Mouse (Mus musculus) kidney, adult 18-20 months (tissue): ENCODE data around the gene Rab3il1.

Experiments
- DNase-seq: peaks from one replicate; pipeline ENCODE4 v3.0.0; 2021

Gene Rab3il1

DNA sequence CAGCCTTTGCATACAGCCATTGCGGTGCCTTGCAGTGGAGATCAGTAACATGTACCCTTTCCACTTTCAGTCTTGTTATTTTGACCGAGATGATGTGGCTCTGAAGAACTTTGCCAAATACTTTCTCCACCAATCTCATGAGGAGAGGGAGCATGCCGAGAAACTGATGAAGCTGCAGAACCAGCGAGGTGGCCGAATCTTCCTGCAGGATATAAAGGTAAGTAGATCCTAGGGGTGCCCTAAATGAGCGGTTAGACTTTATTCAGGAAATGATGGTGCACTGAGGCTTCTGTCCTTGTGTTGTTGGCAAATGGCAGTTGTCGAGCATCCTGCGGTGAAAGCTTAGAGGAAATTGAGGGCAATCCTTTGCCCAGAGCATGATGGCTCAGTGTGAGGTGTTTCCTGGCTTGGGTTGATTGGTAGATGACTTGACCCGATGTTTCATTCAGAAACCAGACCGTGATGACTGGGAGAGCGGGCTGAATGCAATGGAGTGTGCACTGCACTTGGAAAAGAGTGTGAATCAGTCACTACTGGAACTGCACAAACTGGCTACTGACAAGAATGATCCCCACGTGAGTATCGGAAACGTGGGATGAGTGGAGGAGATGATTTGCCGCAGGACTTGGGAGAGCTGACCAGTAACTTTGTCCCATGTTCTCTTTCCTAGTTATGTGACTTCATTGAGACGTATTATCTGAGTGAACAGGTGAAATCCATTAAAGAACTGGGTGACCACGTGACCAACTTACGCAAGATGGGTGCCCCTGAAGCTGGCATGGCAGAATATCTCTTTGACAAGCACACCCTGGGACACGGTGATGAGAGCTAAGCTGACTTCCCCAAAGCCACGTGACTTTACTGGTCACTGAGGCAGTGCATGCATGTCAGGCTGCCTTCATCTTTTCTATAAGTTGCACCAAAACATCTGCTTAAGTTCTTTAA is 17.1 kb upstream of the Rab3il1 start:
- peak; percentile 25 for DNase-seq

DNA sequence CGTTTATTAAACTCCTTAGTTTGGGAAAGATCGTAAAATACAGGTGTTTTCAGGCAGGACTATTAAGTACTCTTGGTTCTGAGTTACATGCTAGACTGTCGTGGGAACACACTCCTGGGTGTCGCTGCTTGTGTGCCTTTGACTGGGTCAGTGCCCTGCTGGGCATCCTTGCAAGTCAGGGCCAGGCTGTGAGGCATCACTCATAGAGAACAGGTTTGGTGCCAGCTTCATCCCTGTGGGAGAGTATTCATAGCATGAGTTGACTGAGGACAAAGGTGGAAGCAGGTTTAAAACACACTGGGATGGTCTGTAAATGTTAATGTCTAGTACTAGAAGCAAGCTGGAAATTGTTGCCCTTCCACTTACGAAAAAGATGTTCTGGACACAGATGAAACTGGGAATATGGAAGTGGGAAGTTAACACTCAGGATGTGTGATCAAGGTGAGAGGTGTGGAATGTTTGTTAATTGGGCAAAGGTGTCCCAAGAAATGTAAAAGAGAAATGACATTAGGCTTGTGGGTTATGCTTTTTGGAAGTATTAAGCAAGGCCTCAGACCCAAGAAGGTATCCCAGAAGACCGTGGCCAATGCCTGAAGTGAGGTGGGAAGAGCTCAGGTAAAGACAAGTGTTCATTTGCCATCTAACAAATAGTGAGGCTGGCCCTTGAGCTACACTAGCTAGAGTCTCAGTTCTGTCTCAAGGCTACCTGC is 16.1 kb upstream of the Rab3il1 start:
- DNase-seq, result no peak

DNA sequence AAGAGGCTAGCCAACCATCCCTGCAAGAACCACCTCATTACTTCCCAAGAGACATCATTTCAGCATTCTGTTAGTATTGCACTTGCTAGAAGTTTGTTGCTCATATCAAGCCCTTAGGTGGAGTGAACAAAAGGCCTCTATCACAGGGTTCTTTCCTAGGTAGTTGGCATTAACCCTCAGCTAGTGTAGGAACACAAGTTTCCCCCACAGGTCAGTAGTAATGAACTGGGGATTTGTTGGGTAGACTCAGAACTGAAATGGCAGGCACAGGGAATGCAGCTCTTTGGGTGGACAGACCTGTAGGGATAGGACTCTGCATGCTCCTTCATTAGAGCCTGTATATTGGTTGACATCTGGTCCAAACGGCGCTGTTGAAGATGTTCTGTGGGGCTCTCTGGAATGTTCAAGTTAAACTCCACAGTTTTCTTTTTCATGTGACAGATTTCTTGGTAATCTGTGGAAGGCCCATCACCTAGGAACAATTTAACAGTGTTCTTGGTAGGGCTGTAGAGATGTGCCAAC is 15.5 kb upstream of the Rab3il1 start:
- no peak for DNase-seq

DNA sequence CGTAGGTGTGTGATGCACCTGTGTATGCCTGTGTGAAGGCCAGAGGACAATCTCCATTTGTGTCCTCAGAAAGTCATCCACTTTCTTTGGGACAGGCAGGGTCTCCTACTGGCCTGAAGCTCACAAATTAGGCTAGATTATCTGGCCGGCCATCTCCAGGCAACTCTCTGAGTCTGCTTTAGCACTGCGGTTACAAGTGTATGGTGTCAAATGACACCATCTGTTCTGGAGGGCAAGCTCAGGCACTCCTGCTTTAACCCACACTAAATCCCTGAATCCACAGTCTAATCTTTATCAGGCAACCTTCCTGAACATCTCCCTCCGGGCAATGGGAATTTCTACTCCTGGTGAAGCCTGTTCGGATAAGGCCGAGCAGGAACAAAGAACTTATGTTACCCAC is 14.3 kb upstream of the Rab3il1 start:
- no peak for DNase-seq

DNA sequence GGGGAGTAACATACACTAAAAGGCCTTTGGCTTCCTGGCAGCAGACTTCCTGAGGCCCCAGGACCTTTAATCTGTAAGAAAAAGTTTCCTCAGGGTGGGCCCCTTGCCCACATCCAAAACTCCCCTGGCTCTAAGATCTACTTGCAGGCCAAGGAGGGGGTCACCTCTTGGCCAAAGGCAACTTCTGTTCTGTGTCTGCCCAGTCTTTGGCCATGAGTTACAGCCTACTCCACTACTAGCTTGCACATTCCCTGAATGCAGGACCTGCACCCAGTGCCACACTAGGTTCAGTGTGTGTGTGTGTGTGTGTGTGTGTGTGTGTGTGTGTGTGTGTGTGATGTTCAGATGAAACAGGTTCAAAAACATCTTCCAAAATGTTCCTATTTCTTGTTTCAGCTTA is 13.9 kb upstream of the Rab3il1 start:
- DNase-seq, result no peak

DNA sequence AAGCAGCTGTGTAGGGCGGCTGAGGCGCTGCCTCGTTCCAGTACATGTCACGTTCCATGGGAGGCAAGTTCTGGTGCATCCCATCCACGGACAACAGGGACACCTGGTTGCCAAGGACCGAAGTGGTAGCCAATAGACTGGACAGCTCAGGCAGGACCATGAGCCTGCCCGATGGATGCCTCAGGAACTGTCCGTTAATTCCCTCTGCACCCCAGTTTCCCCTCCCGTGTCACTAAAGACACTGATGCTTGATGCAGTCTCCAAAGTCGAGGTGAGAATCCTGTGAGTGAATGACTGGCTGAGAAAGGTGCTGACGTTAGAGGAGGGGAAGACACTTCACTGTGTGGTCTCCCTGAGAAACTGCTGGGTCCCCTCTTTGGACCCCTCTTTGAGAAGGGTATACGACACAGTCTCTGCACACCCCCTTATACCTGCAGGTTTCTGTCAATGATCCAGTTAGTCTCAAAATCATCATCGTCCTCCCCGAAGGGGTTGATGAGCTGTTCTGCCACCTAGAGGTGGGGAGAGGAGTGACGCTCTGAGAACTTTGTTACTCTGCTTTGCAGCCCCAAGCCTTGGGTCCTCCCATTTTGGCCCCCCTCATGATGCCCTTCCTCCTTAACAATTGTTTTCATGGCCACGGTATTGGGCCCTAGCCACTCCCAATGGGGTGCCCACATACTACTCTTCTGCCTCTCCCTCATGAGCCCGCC is 12.1 kb upstream of the Rab3il1 start:
- DNase-seq, result peak; percentile 51

DNA sequence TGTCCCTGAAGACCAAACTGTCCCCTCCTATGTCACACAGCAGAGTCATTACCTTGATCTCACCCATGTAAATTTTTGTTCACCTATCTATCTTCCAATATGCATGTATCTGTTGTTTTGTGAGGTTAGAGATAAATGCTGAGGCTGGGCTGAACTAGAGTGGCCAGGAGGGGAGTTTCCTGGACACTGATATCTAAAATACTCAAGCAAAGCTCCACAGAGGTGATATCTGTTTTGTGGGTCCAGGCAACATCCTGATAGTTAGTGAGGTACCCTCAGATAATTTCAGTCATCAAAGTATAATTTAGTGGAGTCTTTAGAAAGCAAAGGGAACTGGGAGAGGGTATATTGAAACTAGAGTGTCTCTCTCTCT is 11.6 kb upstream of the Rab3il1 start:
- DNase-seq, result no peak

DNA sequence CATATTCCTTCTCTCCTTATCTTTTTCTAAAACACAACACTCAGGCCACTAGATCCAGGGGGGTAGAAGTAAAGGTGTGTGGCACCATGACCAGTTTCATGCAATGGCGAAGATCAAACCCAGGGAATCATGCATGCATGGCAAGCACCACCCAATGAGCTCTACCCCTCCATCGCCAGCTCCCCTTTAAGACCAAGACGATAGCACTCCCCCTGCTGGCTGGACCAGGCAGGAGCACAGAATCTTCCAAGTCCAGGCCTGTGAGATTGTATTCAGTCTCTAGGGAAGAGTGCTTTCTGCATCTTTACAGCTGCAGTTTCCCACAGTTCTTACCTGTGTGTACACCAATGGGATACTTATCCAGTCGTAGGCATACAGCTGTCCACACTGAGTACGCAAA is 10.2 kb upstream of the Rab3il1 start:
- peak; percentile 87 for DNase-seq

DNA sequence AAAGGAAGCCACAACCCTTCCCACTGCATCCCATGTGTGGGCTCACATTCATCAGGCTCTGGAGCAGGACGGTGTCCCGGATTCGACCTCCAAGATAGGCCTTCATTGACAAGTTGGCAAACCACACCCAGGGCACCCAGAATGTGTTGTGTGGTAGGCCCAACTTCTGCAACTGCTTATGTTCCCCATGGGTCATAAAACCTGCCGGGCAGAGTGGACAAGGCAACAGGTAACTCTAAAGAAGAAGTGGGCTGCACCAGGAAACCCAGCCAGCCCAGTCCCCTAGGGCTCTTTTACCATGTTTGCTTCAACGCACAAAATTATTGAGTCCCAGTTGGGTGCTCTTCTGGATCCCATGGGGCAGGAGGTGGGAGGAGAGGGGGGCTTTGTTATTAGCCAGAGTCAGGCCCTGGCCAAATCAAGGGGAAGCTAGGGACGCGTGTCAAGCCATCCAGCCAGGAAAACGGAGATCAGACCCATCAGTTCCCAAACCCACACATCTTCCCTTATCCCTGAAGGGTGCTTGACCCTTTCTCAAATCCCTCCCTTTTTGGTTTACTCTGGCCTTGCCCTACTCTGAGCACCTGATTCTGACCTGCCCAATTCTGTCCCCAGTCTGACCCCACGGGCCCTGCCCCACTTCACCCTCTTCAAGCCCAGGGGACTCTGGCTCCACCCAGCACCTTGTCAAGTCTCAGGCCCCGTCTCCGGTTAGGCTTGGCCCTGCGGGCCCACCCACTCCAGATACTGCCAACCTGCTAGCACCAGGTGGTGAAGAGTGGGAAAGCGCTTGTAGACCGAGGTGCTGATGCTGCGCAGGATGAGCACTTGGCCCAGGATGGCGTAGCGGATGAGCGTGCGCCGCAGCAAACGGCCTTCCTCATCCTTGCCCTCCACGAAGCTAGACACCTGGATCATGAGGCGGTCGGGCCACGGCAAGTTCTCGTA is 9.2 kb upstream of the Rab3il1 start:
- no peak for DNase-seq

DNA sequence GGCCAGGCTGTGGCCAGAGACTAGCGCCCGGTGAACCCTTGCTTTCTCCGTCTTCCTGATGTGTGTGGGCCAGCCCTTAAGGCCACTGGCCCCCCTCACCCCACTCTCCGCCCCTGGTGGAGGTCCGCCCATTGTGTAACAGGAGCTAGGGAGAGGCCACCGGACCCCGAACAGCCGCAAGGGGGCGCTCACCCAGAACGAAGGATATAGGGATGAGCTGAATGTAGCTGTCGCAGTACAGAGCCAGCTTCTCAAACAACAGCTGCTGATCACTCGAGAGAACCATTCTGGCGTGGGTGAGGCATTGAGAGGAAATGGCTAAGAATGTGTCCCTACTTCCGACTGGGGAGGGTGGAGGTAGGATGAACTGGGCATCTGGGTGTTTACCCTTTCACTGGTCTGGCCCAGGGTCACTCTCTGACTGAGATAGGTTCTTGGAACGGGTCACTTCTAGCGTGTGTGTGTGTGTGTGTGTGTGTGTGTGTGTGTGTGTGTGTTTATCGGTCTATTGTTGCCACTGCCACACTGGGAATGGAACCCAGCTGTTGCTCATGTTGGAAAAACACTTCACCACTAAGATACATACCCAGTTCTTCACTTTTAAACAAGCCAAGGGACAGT is 8.3 kb upstream of the Rab3il1 start:
- DNase-seq, result peak; percentile 89

DNA sequence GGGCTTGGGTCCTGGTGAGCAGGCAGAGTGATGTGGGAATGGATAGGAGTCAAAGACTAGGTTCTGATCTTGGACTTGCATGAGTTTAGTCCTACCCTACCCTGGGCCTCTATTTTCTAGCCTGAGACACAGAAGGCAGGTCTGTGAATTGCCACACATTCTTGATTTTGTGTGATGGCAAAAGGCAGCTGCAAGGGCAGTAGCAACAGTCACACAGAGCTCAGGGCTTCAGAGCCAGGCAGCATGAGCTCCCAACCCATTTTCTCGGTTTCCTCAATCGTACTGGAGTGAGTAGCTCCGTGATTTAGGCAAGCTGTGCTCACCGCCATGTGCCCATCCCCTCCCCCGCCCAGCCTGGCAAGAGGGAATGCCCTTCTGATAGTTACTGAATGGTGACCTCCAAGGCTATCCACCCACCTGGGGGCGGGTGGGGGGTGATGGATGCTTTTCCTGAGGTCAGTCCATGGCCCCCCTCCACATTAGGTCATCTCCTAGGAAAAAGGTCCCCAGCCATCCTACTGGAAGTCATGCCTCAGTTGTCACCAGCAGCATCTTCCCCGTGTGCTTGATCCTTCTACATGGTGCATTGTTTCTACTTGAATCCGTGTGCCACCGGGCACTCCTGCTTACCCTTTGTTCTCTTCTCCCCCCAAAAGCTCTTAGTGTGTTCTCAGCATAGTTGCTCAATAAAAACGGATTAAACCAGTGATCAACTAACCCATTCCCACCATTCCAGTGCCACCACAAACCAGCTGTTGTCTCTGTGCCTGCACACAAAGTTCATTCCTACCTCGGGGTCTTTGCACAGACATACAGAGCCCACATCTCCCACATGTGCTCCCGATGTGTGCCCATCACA is 4.0 kb upstream of the Rab3il1 start:
- DNase-seq, result no peak

DNA sequence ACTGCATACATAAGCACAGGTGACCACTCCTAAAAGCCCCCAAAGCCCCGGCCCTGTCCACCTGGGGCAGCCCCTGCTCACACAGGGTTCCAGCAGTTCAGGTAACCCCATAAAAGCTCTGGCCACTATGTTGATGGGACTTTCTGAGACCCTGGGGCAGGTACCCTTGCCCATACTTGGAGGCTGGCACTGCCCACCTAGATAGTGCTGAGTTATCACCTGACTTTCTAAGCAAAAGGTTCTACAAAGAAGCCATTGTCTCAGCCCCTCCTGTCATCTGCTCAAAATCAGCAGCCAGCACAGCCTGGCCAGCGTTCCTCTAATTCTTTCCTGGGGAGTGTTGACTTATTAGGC is 3.4 kb upstream of the Rab3il1 start:
- DNase-seq, result no peak

DNA sequence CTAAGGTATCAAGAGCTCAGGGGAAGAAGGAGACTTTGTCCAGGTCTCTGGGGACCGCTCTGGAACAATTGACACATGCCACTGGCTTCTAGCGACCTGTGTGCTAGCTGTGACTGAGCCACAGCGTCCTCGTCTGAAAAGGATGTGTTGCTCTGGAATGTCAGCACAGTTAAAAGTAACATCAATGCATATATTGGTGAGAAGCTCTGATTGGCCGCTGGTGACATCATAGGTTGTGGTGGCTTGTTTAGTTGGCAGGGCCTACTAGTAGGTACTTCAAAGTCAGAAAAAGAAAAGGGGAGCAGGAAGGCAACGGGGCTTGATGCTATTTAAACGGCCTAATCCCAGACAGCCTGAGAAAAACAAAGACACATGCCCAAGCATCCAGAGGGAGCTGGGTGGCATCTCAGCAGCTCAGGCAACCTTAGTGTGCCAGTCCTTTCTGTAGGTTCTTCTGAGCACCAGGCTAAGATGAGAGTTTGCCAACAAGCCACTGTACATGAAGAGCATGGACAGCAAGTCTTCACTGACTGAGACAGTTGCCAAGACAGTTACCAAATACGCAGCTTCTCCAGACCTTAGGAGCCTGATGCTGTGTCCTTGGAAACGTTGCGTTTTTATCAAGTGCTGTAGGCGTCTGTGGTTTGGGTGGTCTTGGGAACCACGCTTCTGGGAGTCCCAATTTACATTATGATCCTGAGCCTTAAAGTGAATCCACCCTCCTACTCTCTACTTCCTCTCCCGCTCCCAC is 2.6 kb upstream of the Rab3il1 start:
- no peak for DNase-seq

DNA sequence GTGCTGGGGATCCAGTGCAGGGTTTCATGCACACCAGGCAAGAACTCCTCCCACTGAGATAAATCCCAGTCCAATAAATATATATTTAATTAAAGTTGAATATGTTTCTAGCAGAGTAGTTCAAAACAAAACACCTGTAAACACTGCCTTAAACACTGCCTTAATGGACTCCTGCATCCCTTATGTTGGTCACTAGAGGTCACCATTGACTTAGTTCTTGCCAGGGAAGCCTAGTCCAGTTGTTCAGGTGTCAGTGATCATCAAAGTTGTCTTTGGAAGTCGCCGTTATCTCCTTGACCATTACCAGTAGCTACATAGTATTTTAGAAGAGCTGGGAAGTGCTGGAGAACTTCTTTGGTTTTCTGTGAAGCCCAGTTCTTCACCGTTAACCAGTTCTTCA is 1.1 kb upstream of the Rab3il1 start:
- DNase-seq, result no peak

DNA sequence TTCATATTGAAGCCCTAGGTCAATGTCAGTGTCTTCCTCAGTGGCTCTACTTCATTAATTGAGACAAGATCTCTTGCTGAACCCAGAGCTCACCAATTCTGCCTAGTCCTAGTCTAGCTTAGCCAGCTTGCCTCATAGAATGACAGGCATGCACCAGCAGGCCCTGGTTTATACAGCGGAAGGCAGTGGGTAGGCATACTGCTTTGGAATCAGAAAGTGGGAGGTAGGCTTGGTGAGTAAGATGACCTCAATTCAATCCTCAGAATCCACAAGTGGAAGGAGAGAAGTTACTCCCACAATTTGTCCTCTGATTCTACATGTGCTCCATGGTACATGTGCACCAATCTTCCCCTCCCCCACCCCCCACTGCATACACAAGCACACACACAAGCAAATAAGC is 2.2 kb downstream of the Rab3il1 start:
- no peak for DNase-seq

DNA sequence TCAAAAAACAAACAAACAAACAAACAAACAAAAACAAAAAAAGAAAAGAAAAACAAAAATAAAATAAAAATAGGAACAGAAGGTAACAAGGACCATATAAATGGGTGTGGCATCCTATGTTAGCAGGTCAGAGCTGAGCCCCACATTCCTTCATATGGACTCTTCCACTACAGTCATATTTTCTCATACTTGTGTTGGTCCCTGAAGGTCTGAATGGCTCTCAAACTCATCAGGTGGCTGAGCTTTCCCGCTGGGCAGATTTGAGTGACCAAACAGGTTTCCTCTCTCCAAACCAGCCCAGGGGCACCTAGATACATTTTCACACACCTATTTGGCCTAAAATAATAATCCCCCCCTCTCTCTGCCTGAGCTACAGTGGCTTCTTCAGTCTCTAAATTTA is 9.9 kb downstream of the Rab3il1 start:
- no peak for DNase-seq

DNA sequence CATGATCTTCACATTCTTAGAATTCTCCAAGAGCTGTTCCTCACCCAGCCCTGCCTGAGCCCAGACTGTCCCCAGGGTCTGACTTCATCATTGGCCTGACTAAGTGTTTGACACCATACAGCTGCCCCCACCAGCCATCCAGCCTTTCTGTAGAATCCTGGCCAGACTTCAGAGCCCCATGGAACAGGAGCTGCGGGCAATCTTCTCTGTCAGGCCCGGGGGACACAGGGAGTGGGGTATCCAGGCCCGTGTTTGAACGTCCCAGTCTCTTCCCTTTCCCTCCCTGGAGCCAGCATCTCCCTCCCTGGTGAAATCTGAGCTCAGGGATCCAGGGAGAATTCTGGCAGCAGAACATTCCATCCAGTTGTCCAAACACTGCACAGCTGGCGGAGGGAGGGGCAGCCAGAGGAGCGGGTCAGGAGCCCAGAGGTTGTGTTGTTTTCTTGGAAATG is 11.4 kb downstream of the Rab3il1 start:
- DNase-seq, result no peak

DNA sequence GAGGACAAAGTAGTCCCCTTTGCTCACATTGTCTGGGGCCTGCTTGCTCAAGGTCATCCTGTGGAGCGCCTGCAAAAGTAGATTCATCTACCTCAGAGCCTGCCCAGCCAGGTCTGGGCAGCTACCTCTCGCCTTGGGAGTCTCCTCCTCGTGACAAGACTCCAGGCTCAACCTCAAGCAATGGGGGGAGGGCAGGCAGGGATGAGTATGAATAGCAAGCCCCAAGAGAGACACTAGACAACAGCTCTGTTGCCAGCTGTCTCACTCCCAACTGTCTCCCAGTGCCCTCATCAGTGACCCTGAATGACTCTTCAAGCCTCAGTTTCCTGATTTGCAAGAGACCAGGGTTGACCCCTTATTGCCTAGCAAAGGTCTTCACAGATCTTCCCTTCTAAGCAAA is 11.9 kb downstream of the Rab3il1 start:
- no peak for DNase-seq

DNA sequence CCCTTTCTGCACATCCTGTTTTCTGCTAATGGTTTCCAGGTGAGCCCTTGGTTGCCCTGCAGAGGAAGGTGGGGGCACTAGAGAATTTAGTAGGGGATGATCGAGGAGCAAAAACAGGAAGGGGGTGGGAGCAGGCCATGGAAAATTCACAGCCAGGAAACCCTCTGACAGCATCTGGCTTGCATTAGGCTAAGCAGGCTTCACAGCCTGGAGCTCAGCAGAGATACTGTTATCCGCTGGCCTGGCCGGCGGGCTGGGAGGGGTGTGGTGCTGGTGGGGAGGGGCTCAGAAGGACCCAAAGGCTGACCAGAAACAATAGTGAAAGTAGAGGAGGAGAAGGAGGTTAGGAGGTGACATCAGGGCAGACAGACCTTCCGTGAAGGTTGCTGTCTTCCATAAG is 12.4 kb downstream of the Rab3il1 start:
- no peak for DNase-seq

DNA sequence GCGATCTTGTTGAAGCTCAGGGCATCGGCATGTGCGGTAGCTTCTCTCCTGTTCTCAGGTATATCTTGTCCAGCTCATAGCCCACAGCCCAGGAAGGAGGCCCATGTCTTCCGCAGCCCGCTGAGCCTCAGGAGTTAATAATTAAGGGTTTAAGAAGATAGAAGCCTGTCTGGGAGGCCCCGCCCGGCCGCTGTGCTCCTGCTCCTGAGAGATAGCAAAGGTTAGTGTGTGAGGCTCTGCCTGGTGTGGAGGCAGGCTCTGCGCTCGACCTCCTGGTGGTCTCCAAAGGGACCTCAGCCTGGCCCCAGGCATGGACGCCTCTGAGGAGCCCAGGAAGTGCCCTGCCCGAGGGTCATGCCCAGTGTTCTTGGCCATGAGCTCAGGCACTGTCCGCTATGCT is 13.4 kb downstream of the Rab3il1 start:
- DNase-seq, result peak; percentile 64
